Mouse (Mus musculus): ENCODE results near the gene Tomm40l.
A peak's percentile ranks its signal among the peaks of the same experiment; 100 is the strongest.

Tomm40l gene

GRCm38 (mm10) chr1:171192283-171192682, 30.0 kb downstream of the Tomm40l start:
- no peak for DNase-seq

- DNase-seq: no peak
Measured at GRCm38 (mm10) chr1:171190832-171191231, 31.5 kb downstream of the Tomm40l start.

- peak in 1 of 2 experiments; percentile 13 for DNase-seq
Measured at GRCm38 (mm10) chr1:171189476-171190114, 32.7 kb downstream of the Tomm40l start.

GRCm38 (mm10) chr1:171189046-171189445, 33.3 kb downstream of the Tomm40l start:
- no peak for DNase-seq

- no peak for DNase-seq
Measured at GRCm38 (mm10) chr1:171187851-171188700, 34.2 kb downstream of the Tomm40l start.

GRCm38 (mm10) chr1:171185655-171186054, 36.7 kb downstream of the Tomm40l start:
- no peak for DNase-seq

DNA sequence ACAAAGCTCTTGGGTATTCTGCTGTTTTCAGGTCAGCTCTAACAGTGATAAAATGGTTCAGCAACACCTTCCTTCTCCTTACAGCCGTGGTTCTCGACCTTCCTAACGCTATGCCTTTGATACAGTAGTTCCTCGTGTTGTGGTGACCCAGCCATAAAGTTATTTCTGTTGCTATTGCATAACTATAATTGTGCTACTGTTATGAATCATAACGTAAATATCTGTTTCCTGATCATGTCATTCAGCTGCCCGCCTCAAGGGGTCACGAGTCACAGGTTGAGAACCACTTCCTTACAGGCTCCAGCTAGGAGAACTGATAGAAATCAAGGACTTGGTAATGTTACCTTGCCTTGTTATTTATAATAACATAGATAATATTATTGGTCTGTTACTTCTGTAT, 38.0 kb downstream of the Tomm40l start:
- peak; percentile 83 to 86 for DNase-seq

DNA sequence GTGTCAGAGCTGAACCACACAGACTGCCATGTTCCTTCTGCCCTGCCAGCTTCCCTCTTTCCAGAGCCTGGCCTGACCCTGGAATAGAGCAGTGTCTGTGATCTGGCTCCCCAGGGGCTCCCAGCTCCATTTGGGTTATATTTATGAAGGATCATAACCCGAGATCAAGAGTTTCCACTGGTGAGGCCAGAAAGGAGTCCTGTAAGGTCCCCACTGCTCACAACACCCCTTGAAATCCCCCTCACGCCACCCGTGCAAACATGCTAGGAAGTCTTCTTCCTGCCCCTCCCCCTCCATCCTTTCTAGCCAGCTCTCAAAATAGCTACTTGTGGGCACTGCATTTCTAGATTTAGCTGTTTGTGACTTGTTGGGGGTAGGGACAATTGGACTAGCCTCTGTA, 38.7 kb downstream of the Tomm40l start:
- DNase-seq: no peak

- no peak for DNase-seq
Measured at GRCm38 (mm10) chr1:171183025-171183424, 39.3 kb downstream of the Tomm40l start.

DNA sequence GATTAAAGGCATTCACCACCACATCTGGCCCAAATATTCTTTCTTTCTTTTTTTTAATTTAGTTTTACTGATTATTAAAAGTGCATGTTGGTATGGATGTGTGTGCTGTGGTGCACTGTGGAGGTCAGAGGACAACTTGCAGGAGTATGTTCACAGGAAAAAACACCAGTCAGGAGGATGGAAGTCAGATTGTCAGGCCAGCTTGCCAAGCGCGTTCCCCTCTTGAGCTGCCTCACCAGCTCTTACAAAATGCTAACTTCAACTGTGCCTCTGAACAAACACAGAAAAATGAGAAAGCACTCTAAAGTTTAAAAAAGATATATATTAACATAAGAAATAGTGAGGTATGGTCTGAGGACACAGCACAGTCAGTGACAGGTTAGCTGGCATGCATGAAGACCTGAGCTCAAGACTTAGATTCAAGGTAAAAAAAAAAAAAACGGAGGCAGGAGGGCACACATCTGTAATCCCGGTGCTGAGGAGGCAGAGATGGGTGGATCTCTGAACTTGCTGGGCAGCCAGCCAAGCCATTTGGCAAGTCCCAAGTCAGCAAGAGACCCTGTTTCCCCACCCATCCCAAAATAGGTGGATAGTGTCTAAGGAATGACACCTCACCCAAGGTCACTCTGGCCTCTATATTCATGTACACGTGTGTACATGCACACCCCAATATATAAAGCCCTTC, 42.7 kb downstream of the Tomm40l start:
- DNase-seq: no peak

DNA sequence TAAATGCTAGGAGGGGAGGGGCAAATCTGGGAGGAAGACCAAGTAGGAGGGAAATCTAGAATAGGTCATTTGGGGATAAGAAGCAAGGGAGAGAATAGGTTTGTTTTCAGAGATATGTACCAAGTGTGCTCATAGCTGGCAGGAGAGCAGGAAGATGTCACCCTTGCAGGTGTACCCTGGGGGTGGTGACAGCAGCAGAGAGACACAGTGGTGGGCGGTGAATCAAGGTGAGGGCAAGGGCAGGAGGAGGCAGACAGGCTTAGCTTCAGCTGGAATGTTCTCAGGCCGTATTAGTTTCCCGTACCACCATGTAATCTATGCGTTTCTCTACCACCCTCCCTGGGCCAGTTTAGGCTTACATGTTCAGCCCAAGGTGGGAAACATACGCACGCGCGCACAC, 49.5 kb downstream of the Tomm40l start:
- no peak for DNase-seq

DNA sequence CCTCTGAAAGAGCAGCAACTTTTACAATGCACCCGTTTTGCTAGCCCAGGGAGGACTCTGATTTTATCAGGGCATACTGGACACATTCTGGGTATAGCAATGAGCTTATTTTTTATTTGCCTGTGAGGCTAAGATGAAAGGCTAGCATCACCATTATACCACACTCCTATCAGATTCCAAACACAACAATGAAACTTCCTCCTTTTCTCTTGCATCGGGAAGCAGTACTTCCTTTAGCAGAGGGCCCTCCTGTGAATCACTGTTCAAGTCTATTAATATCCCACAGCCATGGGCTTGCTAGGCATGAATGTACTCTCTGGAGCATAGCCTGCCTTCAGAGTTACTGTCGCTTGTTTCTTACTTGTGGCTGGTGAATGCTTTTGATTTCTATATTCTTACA, 51.2 kb downstream of the Tomm40l start:
- no peak for DNase-seq

- DNase-seq: no peak
Measured at GRCm38 (mm10) chr1:171169913-171170312, 52.4 kb downstream of the Tomm40l start.

- DNase-seq: no peak
Measured at GRCm38 (mm10) chr1:171168906-171169305, 53.4 kb downstream of the Tomm40l start.

Data from lung, adult 18-20 months (tissue).